Mouse (Mus musculus): Measurements from ENCODE around the gene Sgpl1.

The Sgpl1 gene

DNA sequence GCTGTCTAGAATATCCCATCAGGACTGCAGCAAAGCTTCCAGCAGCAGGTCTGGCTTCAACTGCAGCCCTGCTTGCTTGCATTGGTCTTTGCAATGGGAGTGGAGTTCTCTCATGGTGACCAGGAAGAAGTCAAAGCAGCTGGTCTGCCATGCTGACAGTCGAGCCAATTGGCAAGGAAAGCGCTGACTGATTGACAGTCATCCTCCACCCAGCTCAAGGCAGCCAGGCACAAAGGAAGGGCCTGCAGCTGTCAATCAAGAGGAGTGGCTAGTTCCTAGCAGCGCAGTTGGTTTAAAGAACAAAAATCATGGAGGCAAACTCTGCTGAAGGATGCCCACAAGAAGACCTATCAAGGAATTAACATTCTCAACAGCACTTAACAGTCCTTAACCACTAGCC, 61.0 kb downstream of the Sgpl1 start:
- in situ Hi-C loops (cut with MboI, MseI): no loop called here

DNA sequence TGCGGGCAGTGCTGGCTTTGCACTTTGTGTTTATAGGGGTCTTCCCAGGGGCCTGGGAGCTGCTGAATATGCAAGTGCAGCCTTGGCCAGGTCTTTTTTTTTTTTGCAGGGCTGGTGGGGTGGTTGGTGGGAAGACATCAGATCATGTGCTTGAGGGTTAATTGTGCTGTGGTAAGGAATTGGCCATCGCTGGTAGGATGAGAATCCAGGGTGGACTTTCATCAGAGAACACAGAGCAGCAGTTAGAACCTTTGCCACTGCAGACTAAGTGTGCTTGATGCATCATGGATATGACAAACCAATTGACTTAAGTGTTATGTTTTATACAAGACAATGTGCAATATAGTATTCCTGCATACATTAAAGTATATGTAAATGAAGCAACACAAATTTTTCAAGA, 62.1 kb downstream of the Sgpl1 start:
- in situ Hi-C loops (cut with MboI, MseI): no loop called here

DNA sequence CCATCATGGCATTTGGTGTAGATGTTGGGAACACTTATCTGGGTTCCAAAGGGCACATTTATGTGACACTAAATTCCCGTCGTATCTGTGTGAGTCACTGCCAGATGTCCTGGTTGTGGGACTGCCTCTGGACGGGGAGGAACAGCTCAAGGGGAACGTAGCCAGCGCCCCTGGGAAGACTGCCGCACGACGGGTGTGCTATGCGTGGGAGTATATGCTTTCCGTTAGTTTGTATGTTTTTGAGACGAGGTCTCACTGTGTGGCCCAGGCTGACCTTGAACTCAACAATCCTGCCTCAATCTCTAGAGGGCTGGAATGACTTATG, 66.6 kb downstream of the Sgpl1 start:
- in situ Hi-C loops (cut with MboI, MseI): no loop called here

DNA sequence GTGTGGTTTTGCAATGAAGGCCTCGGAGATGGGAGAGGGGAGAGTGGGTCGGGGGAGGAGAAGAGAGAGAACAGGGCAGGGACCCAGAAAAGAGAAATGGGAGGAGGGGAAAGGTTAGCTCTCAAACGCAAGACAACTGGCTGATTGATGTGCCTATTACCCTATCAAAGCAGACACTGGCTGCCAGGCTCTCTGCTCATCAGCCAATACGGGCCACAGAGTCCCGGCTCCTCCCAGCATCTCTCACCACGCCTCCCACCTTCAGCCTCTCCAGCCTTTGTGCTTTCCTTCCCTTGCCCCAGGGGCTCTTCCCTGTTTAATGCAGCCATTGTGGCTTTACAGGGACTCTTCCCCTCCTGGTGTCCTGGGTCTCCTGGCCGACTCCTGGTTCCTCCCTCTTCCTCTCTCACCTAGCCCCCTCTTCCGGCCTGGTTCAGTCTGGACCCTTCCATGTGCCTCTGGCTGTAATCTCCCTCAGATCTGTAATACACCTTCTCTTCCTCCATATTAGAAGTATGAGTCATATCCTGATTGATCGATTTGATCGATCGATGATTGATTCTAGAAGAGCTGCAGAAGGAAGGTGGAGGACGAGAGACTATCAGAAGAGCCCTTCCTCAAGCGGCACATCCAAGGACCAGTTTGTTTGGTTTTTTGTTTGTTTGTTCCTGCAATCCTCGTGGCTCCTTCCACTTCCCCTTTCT, 67.1 kb downstream of the Sgpl1 start:
- in situ Hi-C loops (cut with MboI, MseI): no loop called here

DNA sequence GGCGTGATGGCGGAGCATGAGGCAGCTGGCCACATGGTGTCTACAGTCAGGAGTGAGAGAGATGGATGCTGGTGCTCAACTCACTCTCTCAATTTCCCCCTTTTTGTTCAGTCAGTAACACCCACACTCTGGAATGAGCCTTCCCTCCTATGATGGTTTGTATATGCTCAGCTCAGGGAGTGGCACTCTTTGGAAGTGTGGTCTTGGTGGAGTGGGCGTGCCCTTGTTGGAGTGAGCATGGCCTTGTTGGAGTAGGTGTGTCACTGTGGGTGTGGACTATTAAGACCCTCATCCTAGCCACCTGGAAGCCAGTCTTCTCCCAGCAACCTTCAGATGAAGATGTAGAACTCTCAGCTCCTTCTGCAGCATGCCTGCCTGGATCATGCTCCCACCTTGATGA, 71.9 kb downstream of the Sgpl1 start:
- in situ Hi-C loops (cut with MboI, MseI): no loop called here

DNA sequence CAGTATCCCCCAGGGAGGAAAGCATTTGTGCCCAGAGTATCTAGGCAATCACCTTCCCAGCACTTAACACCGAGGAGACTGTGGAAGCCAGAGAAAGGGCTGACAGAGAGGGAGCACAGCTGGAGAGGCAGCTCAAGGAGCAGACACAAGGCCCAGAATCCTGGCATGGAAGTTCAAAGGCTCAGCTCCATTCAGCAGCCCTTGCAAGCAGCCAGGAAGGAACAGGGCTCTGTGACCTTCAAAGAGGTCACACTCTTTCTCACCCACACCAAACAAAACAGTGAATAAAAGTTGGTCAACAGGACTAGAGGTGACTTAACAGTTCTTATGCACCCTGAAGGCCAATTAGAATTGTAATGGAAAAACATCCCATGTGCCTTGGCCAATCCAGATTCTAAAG, 72.9 kb downstream of the Sgpl1 start:
- in situ Hi-C loops (cut with MboI, MseI): no loop called here

DNA sequence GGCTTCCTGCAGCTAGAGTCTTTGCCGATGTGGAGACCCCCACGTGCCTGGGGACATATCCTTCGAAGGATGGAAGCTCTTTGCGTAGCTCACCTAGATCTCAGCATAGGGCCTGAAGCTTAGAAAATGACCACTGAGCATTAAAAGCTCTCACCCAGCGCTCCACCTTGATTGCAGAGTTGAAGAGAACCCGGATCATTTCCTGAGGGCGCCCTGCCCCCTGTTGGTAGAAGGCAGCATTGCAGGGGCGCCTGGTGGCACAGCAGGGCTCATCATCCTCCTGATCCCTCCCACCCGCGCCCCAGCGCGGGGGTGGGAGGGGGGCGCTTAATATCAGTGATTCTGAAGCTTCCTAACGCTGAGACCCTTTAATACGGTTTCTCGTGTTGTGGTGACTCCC, 75.2 kb downstream of the Sgpl1 start:
- in situ Hi-C loops (cut with MboI, MseI): no loop called here

DNA sequence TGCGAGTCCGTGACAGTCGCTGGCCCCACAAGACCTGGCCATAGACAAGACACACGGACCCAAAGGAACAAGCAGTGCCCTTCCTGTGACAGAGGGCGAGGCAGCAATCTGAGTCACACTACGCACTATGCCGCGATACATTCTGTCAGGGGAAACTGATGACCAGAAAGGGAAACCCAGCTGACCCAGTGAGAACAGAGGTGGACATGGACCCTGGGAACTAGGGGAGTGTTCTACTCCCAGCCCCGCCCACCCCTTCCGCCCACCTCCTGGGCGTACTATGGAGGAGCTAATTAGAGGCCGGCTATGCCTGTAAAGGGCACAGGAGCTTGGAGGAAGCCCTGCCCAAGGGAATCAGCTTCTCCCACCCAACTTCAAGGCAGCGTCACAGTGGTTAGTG, 78.3 kb downstream of the Sgpl1 start:
- in situ Hi-C loops (cut with MboI, MseI): no loop called here

DNA sequence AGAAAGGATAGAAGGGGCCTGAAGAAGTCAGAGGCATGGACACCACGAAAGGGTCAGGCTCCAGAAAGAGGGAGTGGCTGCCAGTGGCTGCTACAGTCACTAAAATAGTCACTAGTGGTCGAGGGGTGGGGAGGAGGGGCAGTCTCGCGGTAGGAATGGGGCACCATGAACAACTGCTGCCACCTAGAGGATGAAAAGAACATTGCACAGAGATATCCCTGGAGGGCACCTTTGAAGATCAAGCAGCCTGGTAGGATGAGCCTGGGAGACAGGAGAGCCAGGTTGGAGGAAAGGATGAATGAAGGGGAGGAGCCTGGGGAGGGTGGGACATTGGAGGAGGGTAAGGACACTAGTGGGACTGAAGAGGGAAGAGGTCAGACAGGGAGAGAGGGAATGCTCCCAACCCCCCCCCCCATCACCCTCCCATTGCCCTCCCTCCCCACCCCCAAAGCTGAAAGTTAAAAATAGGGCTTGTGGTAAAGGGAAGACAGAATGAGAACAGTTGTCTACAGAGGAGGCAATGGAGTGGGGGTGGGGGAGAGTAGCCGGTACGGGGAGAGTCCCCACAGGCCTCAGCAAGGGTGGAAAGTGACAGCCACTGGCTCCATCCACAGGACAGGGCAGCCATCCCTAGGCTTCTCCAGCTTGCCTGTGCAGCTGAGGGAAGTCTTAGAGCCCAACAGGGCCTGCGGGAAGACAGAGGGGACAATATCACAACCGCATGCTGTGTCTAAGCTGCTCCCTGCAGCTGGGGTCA, 78.9 kb downstream of the Sgpl1 start:
- in situ Hi-C loops (cut with MboI, MseI): no loop called here

DNA sequence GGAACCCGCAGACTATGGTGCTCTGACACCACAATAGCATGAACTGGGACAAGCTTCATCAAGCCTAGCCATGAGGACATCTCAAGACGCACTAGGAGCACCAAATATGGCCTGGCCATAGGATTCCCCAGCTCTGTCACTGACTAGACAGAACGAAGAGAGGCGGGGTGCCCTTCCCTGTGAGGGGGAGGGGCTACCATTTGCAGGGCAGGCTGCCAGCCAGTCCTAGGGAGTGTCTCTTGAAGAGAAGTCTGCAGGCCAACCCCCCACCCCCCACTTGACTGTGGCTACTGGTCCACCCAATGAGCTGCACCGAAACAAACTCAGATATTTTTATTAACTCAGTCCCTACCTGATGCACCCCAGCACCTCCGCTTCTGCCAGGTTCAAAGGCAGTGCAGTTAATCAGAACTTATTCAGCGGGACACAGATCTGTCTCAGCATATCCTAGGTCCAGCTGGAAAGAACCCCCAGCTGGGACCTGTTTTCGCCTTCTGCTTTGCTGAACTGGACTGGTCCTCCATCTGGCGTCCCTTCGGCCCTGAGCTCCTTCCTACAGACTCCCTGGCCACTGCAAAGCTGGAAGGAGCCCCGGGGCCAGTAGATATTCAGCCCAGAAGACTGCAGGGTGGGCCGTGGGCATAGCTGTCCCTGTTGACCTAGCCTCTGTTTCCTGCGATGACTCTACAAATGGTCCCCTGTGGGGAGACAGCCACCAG, 82.1 kb downstream of the Sgpl1 start:
- in situ Hi-C loops (cut with MboI, MseI): no loop called here

DNA sequence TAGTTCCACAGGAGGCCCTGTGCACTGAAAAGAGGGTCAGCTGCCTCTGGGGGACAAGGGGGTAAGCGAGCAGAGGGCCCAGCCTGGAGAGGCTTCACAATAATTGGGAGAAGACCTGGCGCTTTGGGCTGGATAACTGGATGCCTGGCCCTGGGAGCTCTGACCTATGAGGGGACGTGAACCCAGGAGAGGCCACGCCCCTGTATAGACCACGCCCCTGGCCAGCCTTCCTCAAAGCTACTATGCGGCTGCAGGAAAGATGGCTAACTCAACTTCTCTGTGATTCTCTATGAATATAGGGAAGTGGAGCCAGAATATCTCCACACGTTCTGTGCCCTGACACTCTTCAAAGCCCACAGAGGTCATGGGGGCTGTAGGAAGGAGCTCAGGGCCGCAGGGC, 82.9 kb downstream of the Sgpl1 start:
- in situ Hi-C loops (cut with MboI, MseI): no loop called here

DNA sequence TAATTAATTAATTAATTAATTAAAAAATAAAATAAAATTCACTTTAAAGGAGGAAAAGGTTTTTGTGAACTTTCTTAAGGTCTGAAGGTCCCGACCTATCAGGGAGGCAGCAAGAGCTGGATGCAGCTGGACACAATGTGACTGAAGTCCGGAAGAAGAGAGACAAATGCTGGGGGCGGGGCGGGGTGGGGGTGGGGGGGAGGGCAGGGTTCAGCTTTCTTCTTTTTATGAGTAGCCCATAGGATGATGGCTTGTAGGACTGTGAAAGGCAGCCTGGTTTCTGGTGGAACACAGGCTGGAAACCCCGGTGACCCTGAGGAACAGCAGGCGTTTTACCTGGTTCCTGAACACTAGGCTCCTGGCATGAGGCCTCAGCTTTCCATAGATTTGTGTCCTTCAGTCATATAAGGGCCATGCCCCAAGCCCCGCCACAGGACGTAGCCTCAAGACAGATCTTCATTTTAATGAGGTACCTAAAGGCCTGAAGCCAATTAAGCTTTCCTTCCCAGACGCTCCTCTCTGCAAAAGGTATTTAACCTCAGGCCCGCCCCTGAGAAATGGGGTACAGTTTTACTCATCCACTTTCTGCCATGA, 84.1 kb downstream of the Sgpl1 start:
- in situ Hi-C loops (cut with MboI, MseI): no loop called here

DNA sequence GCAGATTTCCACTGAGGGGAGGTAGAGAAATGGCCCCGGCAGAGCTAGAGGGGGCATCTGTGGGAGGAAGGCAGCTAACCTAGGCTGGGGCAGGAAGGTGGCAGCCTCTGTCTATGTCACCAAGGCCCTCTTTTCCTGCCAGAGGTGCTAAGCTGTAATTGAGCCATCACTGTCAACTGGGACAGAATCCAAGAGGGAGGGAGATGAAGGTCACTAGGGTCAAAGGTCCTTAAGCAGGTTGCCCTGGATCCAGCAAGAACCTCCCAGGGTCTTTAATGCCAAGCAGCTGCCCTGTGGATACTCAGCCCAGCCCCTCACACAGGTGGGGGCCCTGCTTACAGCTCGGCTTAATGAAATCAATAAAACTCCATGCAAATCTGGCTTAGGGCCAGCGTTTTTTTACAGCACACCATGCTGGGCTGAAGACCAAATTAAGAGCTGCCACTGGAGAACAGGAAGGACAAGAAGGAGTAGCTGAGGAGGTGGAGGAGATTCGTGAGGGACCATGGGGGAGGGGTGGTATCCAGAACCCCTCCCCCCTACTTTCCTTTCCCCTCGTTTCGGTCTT, 87.9 kb downstream of the Sgpl1 start:
- in situ Hi-C loops (cut with MboI, MseI): loop anchor here (10.0 kb wide), 1 partner anchor 285 kb away; no protein-coding TSS in a partner anchor

DNA sequence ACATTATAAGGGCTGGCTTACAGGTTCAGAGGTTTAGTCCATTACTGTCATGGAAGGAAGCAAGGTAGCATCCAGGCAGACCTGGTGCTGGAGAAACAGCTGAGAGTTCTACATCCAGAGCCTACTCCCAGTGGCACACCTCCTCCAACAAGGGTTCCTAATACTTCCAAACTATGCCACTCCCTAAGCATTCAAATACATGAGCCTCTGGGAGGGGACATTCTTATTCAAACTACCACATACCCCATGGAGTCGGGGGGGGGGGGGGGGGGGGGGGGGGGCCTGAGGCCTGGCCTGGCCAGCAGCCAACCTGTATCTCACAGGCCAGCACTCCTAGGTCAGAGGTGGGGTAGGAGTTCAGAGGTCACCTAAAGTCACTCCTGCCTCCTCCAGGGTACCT, 88.4 kb downstream of the Sgpl1 start:
- in situ Hi-C loops (cut with MboI, MseI): loop anchor here (10.0 kb wide), 1 partner anchor 284 kb away; no protein-coding TSS in a partner anchor

DNA sequence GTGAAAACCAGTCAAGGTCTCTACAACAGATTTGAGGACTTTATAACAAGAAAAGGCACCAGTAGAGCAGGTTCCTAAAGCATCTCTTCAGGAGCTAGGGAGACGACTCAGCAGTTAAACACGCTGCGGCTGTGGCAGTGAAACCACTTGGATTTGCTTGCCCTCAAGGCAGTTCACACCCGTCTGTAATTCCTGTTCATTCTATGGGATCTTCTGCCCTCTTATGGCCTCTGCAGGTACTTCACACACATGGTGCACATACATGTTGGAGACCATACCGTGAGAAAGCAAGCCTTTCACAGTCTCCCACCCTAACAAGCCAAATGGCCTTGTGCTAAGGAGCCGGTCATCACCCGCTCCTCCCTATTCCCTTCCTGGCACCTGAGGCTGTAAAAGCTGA, 90.8 kb downstream of the Sgpl1 start:
- in situ Hi-C loops (cut with MboI, MseI): loop anchor here (10.0 kb wide), 1 partner anchor 282 kb away; no protein-coding TSS in a partner anchor

DNA sequence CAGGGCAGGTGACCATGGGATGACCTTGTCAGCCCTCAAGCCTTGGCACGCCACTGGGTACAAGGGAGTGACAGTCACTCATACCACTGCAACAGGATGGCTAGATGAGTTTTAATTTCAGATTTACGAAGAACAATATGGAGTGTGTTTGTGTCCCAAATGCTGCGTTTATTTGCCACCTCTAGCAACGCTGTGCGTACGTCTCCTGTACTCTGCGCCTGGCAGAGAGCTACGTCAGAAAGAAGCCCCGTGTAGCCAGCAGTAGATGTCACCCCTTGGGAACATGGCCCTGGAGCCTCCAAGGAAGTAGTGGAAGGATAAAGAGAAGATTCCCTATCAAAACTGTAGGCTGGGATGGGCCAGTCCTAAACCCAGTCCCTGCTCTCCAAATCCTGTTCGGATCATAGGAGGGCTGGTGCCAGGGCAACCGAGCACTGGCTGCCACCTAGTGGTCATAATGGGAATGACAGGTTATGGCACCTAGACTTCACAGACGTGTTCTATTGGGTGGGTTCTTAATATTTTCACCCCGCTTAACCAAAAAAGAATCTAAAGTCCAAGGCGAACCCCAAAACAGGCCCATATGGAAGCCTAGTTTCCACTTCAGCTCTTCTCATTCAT, 95.4 kb downstream of the Sgpl1 start:
- in situ Hi-C loops (cut with MboI, MseI): loop anchor here (10.0 kb wide), 1 partner anchor 277 kb away; no protein-coding TSS in a partner anchor

All from T-helper 1 cell (primary cell).